Mouse (Mus musculus) right cerebral cortex, postnatal 36 days (tissue): ENCODE measurements at regions not wholly inside any gene's neighbourhood (a gene's known extent, or its start where the extent isn't known, plus 50 kb on each side); places are given as distances from the start of the nearest gene placed in this dataset.

Source experiments
- DNase-seq, 2 experiments: peaks; one replicate each; pipeline ENCODE4 v3.0.0; 2022; ENCODE audit warnings: low spot score in 2 of 2, mixed read lengths in 1 of 2

- no peak for DNase-seq
These were observed 1037.3 kb downstream of the Fam181b start for GRCm38 (mm10) chr7:94116899-94117521.

GRCm38 (mm10) chr7:94123781-94124180 lies 1044.1 kb downstream of the Fam181b start:
- DNase-seq, result no peak

- no peak for DNase-seq
These were observed 1074.6 kb downstream of the Fam181b start for GRCm38 (mm10) chr7:94154221-94154620.

- DNase-seq, result no peak
These were observed 1075.8 kb downstream of the Fam181b start for GRCm38 (mm10) chr7:94155458-94155857.

GRCm38 (mm10) chr7:94180027-94180426 lies 1100.4 kb downstream of the Fam181b start:
- no peak for DNase-seq

- no peak for DNase-seq
These were observed 1132.7 kb downstream of the Fam181b start for GRCm38 (mm10) chr7:94212341-94212740.

- no peak for DNase-seq
These were observed 1147.8 kb downstream of the Fam181b start for GRCm38 (mm10) chr7:94227482-94227881.

GRCm38 (mm10) chr7:94233653-94234052 lies 1154.0 kb downstream of the Fam181b start:
- peak; percentile 14 to 36 for DNase-seq

- DNase-seq, result no peak
These were observed 1169.8 kb downstream of the Fam181b start for GRCm38 (mm10) chr7:94249501-94249900.

GRCm38 (mm10) chr7:94268665-94269320 lies 1189.1 kb downstream of the Fam181b start:
- DNase-seq, result no peak

- DNase-seq, result no peak
These were observed 1201.9 kb downstream of the Fam181b start for GRCm38 (mm10) chr7:94281529-94281928.

GRCm38 (mm10) chr7:94282010-94282409 lies 1202.3 kb downstream of the Fam181b start:
- DNase-seq, result no peak

GRCm38 (mm10) chr7:94283031-94283609 lies 1203.5 kb downstream of the Fam181b start:
- no peak for DNase-seq

- no peak for DNase-seq
These were observed 1225.9 kb downstream of the Fam181b start for GRCm38 (mm10) chr7:94305602-94306001.

GRCm38 (mm10) chr7:94314983-94315642 lies 1235.4 kb downstream of the Fam181b start:
- DNase-seq, result no peak

GRCm38 (mm10) chr7:94332601-94333000 lies 1252.9 kb downstream of the Fam181b start:
- no peak for DNase-seq
